Mouse (Mus musculus) bone marrow, adult 2 months (tissue): Measurements from ENCODE around the gene Cd180.

Experiments used
- CTCF ChIP-seq: fragments of 200-500 bp; IDR thresholded peaks from 2 replicates; pipeline ENCODE4 v1.5.1; 2011; ENCODE audit warnings: low read length, control low read depth; ENCODE audit not compliant: control insufficient read depth, insufficient read depth
- POLR2A ChIP-seq: fragments of 200-500 bp; IDR thresholded peaks from 2 replicates; pipeline ENCODE4 v1.6.1; 2011; ENCODE audit warnings: low read depth, mild to moderate bottlenecking, control low read depth, low read length, borderline replicate concordance; ENCODE audit not compliant: control insufficient read depth

DNA sequence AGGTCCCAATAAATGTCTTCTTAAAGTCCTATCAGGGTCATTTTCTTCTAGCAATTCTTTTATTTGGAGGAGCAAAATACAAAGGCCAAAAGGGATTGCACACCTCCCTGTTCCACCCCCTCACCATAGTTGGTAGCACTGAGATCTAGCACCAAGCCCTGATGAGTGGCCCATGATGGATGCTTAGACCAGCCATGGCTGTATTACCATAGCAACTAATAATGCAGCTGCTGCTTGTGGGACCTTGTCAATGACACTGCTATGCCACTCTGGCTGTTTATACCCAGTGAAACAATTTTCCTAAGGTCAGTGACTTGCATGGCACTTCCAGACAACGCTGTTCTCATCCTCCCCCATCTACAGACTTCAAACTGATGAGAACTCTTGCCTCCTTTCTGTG is 70.9 kb downstream of the Cd180 start:
- TF ChIP-seq CTCF (no peak), POLR2A (no peak)
